Mouse (Mus musculus): ENCODE measurements around the gene Gm20388. TPM values are rescaled to one million over a fixed set of nuclear protein-coding genes. Genes with fewer than 3 reads are reported as not detected.
A peak's percentile ranks its signal among the peaks of the same experiment; 100 is the strongest.
"Not testable (repeated sequence)": the region's sequence is repeated elsewhere in the genome, so short reads cannot be mapped to it uniquely, and the experiment has no call there.

The Gm20388 gene
- polyA plus RNA-seq, 2 experiments: 8.5 TPM; not detected in 1

GRCm38 (mm10) chr8:123097786-123098584 is 3187.3 kb downstream of the Gm20388 start:
- Histone ChIP-seq H3K4me3 (ENCODE audit: insufficient read depth in 1 of 2, low read depth in 2 of 2, low read length in 2 of 2) (no peak overlapping the region), H3K27ac (no peak overlapping the region), H3K36me3 (replicated peaks; ENCODE audit: control insufficient read depth, insufficient read depth, low read depth) (no peaks in the 10 kb centered on the region; the same call in 1 of the 2 replicates), H3K9me3 (ENCODE audit: control insufficient read depth, low read length) (no peaks in the 10 kb centered on the region), H3K27me3 (ENCODE audit: control insufficient read depth, insufficient read depth, low read length) (no peaks in the 10 kb centered on the region), H3K4me1 (replicated peaks; ENCODE audit: control insufficient read depth in 2 of 2, insufficient read depth in 2 of 2, low read length in 1 of 2) (peaks cover 0 to 4% of the 10 kb centered on the region in 2 experiments; a peak in 3 of 4 replicates), H3K9ac (replicated peaks) (no peak overlapping the region), H3K4me2 (ENCODE audit: low read depth) (no peak overlapping the region)
- no peak for TF ChIP-seq CTCF (IDR thresholded peaks at IDR 0.05; ENCODE audit: low read depth)
- no peak for TF ChIP-seq EP300 (IDR thresholded peaks at IDR 0.05; ENCODE audit: low read depth)
- no peak for ATAC-seq (ENCODE audit: insufficient read depth)
- no peak for DNase-seq (ENCODE audit: low read depth in 3 of 3, low spot score in 3 of 3)
- 79% methylated on average over 12 of the region's 12 CpGs for WGBS (ENCODE audit: insufficient replicate concordance)

- ATAC-seq (ENCODE audit: insufficient read depth) (no peak), DNase-seq (ENCODE audit: low read depth in 3 of 3, low spot score in 3 of 3) (no peak)
- H3K27ac ChIP-seq: no peak overlapping the region
- H3K4me3 ChIP-seq (ENCODE audit: insufficient read depth in 1 of 2, low read depth in 2 of 2, low read length in 2 of 2): no peak overlapping the region
- no peak overlapping the region for H3K4me2 ChIP-seq (ENCODE audit: low read depth)
- peaks cover 4 to 6% of the 10 kb centered on the region in 2 experiments for H3K4me1 ChIP-seq (replicated peaks; ENCODE audit: control insufficient read depth in 2 of 2, insufficient read depth in 2 of 2, low read length in 1 of 2)
- peaks cover 22% of the 10 kb centered on the region for H3K36me3 ChIP-seq (replicated peaks; ENCODE audit: control insufficient read depth, insufficient read depth, low read depth)
- 58% methylated on average over 8 of the region's 8 CpGs for WGBS (ENCODE audit: insufficient replicate concordance)
- no peak overlapping the region for H3K9ac ChIP-seq (replicated peaks)
- TF ChIP-seq CTCF (IDR thresholded peaks at IDR 0.05; ENCODE audit: low read depth): no peak
- TF ChIP-seq EP300 (IDR thresholded peaks at IDR 0.05; ENCODE audit: low read depth): no peak
- H3K9me3 ChIP-seq (ENCODE audit: control insufficient read depth, low read length): no peaks in the 10 kb centered on the region
- H3K27me3 ChIP-seq (ENCODE audit: control insufficient read depth, insufficient read depth, low read length): no peaks in the 10 kb centered on the region
Observed at GRCm38 (mm10) chr8:123100288-123100687, 3189.6 kb downstream of the Gm20388 start.

- 68% methylated on average over 4 of the region's 4 CpGs for WGBS (ENCODE audit: insufficient replicate concordance)
- no peak for ATAC-seq (ENCODE audit: insufficient read depth)
Observed at GRCm38 (mm10) chr8:123101244-123101643, 3190.6 kb downstream of the Gm20388 start.

GRCm38 (mm10) chr8:123101735-123102685 is 3191.4 kb downstream of the Gm20388 start, which contains the start of gene Rpl13:
Gene Rpl13 (plus strand): TSS chr8:123102350.
- H3K36me3 ChIP-seq (replicated peaks; ENCODE audit: control insufficient read depth, insufficient read depth, low read depth): peaks cover 25% of the 10 kb centered on the region
- DNase-seq (ENCODE audit: low read depth in 3 of 3, low spot score in 3 of 3) (peak; percentile 89 to 92 (median 92)), ATAC-seq (ENCODE audit: insufficient read depth) (peak; percentile 93)
- peak within 1 kb of the TSS; percentile 75 for H3K27ac ChIP-seq
- WGBS (ENCODE audit: insufficient replicate concordance): under 1% methylated on average over 56 of the region's 56 CpGs
- TF ChIP-seq CTCF (IDR thresholded peaks at IDR 0.05; ENCODE audit: low read depth) (no peak), EP300 (IDR thresholded peaks at IDR 0.05; ENCODE audit: low read depth) (peak; percentile 6; the same call in 1 of the 2 replicates)
- H3K4me1 ChIP-seq (replicated peaks; ENCODE audit: control insufficient read depth in 2 of 2, insufficient read depth in 2 of 2, low read length in 1 of 2): peaks cover 4 to 6% of the 10 kb centered on the region in 2 experiments
- no peaks in the 10 kb centered on the region for H3K9me3 ChIP-seq (ENCODE audit: control insufficient read depth, low read length)
- peak within 1 kb of the TSS; percentile 79 to 85 for H3K4me3 ChIP-seq (ENCODE audit: insufficient read depth in 1 of 2, low read depth in 2 of 2, low read length in 2 of 2)
- H3K27me3 ChIP-seq (ENCODE audit: control insufficient read depth, insufficient read depth, low read length): no peaks in the 10 kb centered on the region
- peak within 1 kb of the TSS; percentile 97 for H3K4me2 ChIP-seq (ENCODE audit: low read depth)
- peak within 1 kb of the TSS; percentile 94 for H3K9ac ChIP-seq (replicated peaks)

More at GRCm38 (mm10) chr8:123101244-123101643, 3190.6 kb downstream of the Gm20388 start:
- H3K9me3 ChIP-seq (ENCODE audit: control insufficient read depth, low read length): no peaks in the 10 kb centered on the region
- peaks cover 25% of the 10 kb centered on the region for H3K36me3 ChIP-seq (replicated peaks; ENCODE audit: control insufficient read depth, insufficient read depth, low read depth)
- peaks cover 4 to 6% of the 10 kb centered on the region in 2 experiments for H3K4me1 ChIP-seq (replicated peaks; ENCODE audit: control insufficient read depth in 2 of 2, insufficient read depth in 2 of 2, low read length in 1 of 2)
- peak overlapping the region; percentile 69; the same call in 1 of the 2 replicates for H3K27ac ChIP-seq
- no peak for DNase-seq (ENCODE audit: low read depth in 3 of 3, low spot score in 3 of 3)
- H3K4me2 ChIP-seq (ENCODE audit: low read depth): peak overlapping the region; percentile 97
- no peaks in the 10 kb centered on the region for H3K27me3 ChIP-seq (ENCODE audit: control insufficient read depth, insufficient read depth, low read length)
- peak overlapping the region in 1 of 2 experiments; percentile 85; a peak in 2 of 4 replicates for H3K4me3 ChIP-seq (ENCODE audit: insufficient read depth in 1 of 2, low read depth in 2 of 2, low read length in 2 of 2)
- peak overlapping the region; percentile 82 for H3K9ac ChIP-seq (replicated peaks)
- no peak for TF ChIP-seq CTCF (IDR thresholded peaks at IDR 0.05; ENCODE audit: low read depth)
- no peak for TF ChIP-seq EP300 (IDR thresholded peaks at IDR 0.05; ENCODE audit: low read depth)

- ATAC-seq (ENCODE audit: insufficient read depth); H3K9me3 ChIP-seq (ENCODE audit: control insufficient read depth, low read length); H3K4me1 ChIP-seq (replicated peaks; ENCODE audit: control insufficient read depth in 2 of 2, insufficient read depth in 2 of 2, low read length in 1 of 2); H3K27me3 ChIP-seq (ENCODE audit: control insufficient read depth, insufficient read depth, low read length); DNase-seq (ENCODE audit: low read depth in 3 of 3, low spot score in 3 of 3): not testable (repeated sequence)
- WGBS (ENCODE audit: insufficient replicate concordance): under 1% methylated on average over 26 of the region's 26 CpGs
- Histone ChIP-seq H3K36me3 (replicated peaks; ENCODE audit: control insufficient read depth, insufficient read depth, low read depth) (peaks cover 25% of the 10 kb centered on the region), H3K9ac (replicated peaks) (peak overlapping the region; percentile 94), H3K4me2 (ENCODE audit: low read depth) (peak overlapping the region; percentile 97), H3K4me3 (ENCODE audit: insufficient read depth in 1 of 2, low read depth in 2 of 2, low read length in 2 of 2) (peak overlapping the region; percentile 79 to 85), H3K27ac (peak overlapping the region; percentile 75)
Observed at GRCm38 (mm10) chr8:123102855-123103254, 3192.2 kb downstream of the Gm20388 start.

Measured in liver, embryonic 14.5 days (tissue).